Comparison of ENCODE assay signal across 8 mouse cellular contexts in genomic region chr9:102791845-102792244, GRCm38 (mm10). TPM values are rescaled to one million over a fixed set of nuclear protein-coding genes. Genes with fewer than 3 reads are reported as not detected.
DNase-seq lines count a peak whose midpoint lies in the region; ATAC-seq and TF ChIP-seq lines count a peak whose summit lies in the region.

No protein-coding gene starts in this region.

- no peak for DNase-seq in lung, postnatal 0 days (ENCODE audit: low spot score)
- DNase-seq in lung, adult 2 months, result no peak
- DNase-seq in frontal cortex, postnatal 10 days (ENCODE audit: low spot score in 2 of 2), result no peak
- DNase-seq in cerebellum, adult 11-12 months, result no peak

- 43% methylated on average over 9 of the region's 9 CpGs for WGBS in lung, postnatal 0 days
- WGBS in lung, adult 2 months, result 34% methylated on average over 9 of the region's 9 CpGs
- WGBS in bone marrow, adult 2 months, result 1% methylated on average over 9 of the region's 9 CpGs
- whole genome bisulfite sequencing in intestine, embryonic 16.5 days, result 39% methylated on average over 9 of the region's 9 CpGs
- WGBS in neural tube, embryonic 13.5 days, result 44% methylated on average over 9 of the region's 9 CpGs

- no peak overlapping the region for H3K9ac ChIP-seq in lung, postnatal 0 days (replicated peaks; ENCODE audit: low read depth)
- H3K9ac ChIP-seq in intestine, embryonic 16.5 days (ENCODE audit: low read depth, low read length), result no peak overlapping the region
- H3K9ac ChIP-seq in neural tube, embryonic 13.5 days, result no peak overlapping the region

- no peaks in the 10 kb centered on the region for H3K4me1 ChIP-seq in lung, postnatal 0 days (ENCODE audit: insufficient read depth, low read depth, low read length)
- no peaks in the 10 kb centered on the region for H3K4me1 ChIP-seq in lung, adult 2 months (ENCODE audit: control insufficient read depth, insufficient read depth, low read length)
- peaks cover 1% of the 10 kb centered on the region; the same call in 1 of the 2 replicates for H3K4me1 ChIP-seq in bone marrow, adult 2 months (ENCODE audit: control insufficient read depth, insufficient read depth, low read length)
- H3K4me1 ChIP-seq in intestine, embryonic 16.5 days (ENCODE audit: control insufficient read depth, insufficient read depth, low read length), result no peaks in the 10 kb centered on the region
- no peaks in the 10 kb centered on the region for H3K4me1 ChIP-seq in neural tube, embryonic 13.5 days (replicated peaks)

- no peak overlapping the region for H3K4me3 ChIP-seq in lung, postnatal 0 days (ENCODE audit: low read depth, low read length)
- no peak overlapping the region for H3K4me3 ChIP-seq in lung, adult 2 months (replicated peaks; ENCODE audit: extremely low read depth, low read depth, low read length)
- H3K4me3 ChIP-seq in bone marrow, adult 2 months (replicated peaks; ENCODE audit: control insufficient read depth, low read depth, low read length), result peak overlapping the region; percentile 27
- no peak overlapping the region for H3K4me3 ChIP-seq in intestine, embryonic 16.5 days (ENCODE audit: low read length)
- H3K4me3 ChIP-seq in neural tube, embryonic 13.5 days, result no peak overlapping the region

- ATAC-seq in lung, postnatal 0 days, result peak; percentile 35; the same call in 1 of the 2 replicates
- ATAC-seq in intestine, embryonic 16.5 days, result no peak
- ATAC-seq in neural tube, embryonic 13.5 days (ENCODE audit: low read depth), result no peak
- no peak for ATAC-seq in frontal cortex, adult (ENCODE audit: low TSS enrichment)

- no peak for TF ChIP-seq POLR2A in lung, adult 2 months (IDR thresholded peaks at IDR 0.05; ENCODE audit: borderline replicate concordance, extremely low read depth, low read depth, low read length)
- TF ChIP-seq POLR2A in bone marrow, adult 2 months (IDR thresholded peaks at IDR 0.05; ENCODE audit: borderline replicate concordance, control insufficient read depth, low read depth, low read length), result no peak

- TF ChIP-seq CTCF in lung, postnatal 0 days (IDR thresholded peaks at IDR 0.05), result no peak
- no peak for TF ChIP-seq CTCF in lung, adult 2 months (IDR thresholded peaks at IDR 0.05; ENCODE audit: insufficient read depth, low read length)
- TF ChIP-seq CTCF in bone marrow, adult 2 months (IDR thresholded peaks at IDR 0.05; ENCODE audit: control insufficient read depth, insufficient read depth, low read length), result no peak

- peak overlapping the region; percentile 34; the same call in 1 of the 2 replicates for H3K4me2 ChIP-seq in lung, postnatal 0 days (replicated peaks; ENCODE audit: low read depth, low read length)
- H3K4me2 ChIP-seq in intestine, embryonic 16.5 days (ENCODE audit: low read depth, low read length), result peak overlapping the region; percentile 30; the same call in 1 of the 2 replicates
- peak overlapping the region; percentile 28 for H3K4me2 ChIP-seq in neural tube, embryonic 13.5 days

- no peak overlapping the region for H3K27ac ChIP-seq in lung, postnatal 0 days (ENCODE audit: low read length)
- no peak overlapping the region for H3K27ac ChIP-seq in bone marrow, adult 2 months (ENCODE audit: control insufficient read depth, insufficient read depth, low read depth, low read length, poor library complexity)
- no peak overlapping the region for H3K27ac ChIP-seq in intestine, embryonic 16.5 days (ENCODE audit: low read length)
- no peak overlapping the region for H3K27ac ChIP-seq in neural tube, embryonic 13.5 days (replicated peaks)

- no peaks in the 10 kb centered on the region for H3K9me3 ChIP-seq in lung, postnatal 0 days (ENCODE audit: low read length)
- H3K9me3 ChIP-seq in intestine, embryonic 16.5 days (ENCODE audit: control insufficient read depth, low read length), result no peaks in the 10 kb centered on the region
- no peaks in the 10 kb centered on the region for H3K9me3 ChIP-seq in neural tube, embryonic 13.5 days

- H3K36me3 ChIP-seq in lung, postnatal 0 days (ENCODE audit: insufficient read depth, low read length), result no peaks in the 10 kb centered on the region
- no peaks in the 10 kb centered on the region for H3K36me3 ChIP-seq in intestine, embryonic 16.5 days (ENCODE audit: control insufficient read depth, insufficient read depth, low read length)
- no peaks in the 10 kb centered on the region for H3K36me3 ChIP-seq in neural tube, embryonic 13.5 days

- H3K27me3 ChIP-seq in lung, postnatal 0 days (replicated peaks; ENCODE audit: insufficient read depth, low read length), result no peaks in the 10 kb centered on the region
- no peaks in the 10 kb centered on the region for H3K27me3 ChIP-seq in intestine, embryonic 16.5 days (replicated peaks; ENCODE audit: control insufficient read depth, insufficient read depth, low read length)
- no peaks in the 10 kb centered on the region for H3K27me3 ChIP-seq in neural tube, embryonic 13.5 days

- no peak for TF ChIP-seq EP300 in lung, postnatal 0 days (IDR thresholded peaks at IDR 0.05)

RNA-seq across cellular contexts. Expression of gene Ryk, which starts 42.9 kb away (rescaled TPM):
- polyA plus RNA-seq in lung, postnatal 0 days (2015; fragmentation: Nextera tagmentation; extraction: Ambion mirVana), result 23.2 and 23.9 TPM in 2 replicates
- polyA plus RNA-seq in lung, adult 2 months (2012; rRNA removed), result 53.1 and 76.1 TPM in 2 replicates
- 5.5 and 7.4 TPM in 2 replicates for polyA plus RNA-seq in bone marrow, adult 2 months (2011; ENCODE audit: insufficient read depth, insufficient read length, low replicate concordance, missing spikeins)
- 13.5 and 14.4 TPM in 2 replicates for polyA plus RNA-seq in intestine, embryonic 16.5 days (2015; fragmentation: Nextera tagmentation; extraction: Ambion mirVana)
- polyA plus RNA-seq in neural tube, embryonic 13.5 days (2015; fragmentation: Nextera tagmentation; extraction: Ambion mirVana), result 11.8 and 11.9 TPM in 2 replicates
